Mouse (Mus musculus) stomach, postnatal 0 days (tissue): ENCODE measurements around the gene Tcerg1l.

Source experiments
- CTCF ChIP-seq: IDR thresholded peaks from 2 replicates; pipeline ENCODE4 v1.5.1; 2016; ENCODE audit warnings: antibody characterized with exemption, low read depth, mild to moderate bottlenecking, moderate library complexity
- EP300 ChIP-seq: optimal IDR thresholded peaks from 2 replicates; pipeline ENCODE3; 2016; ENCODE audit warnings: antibody characterized with exemption

- no peak for TF ChIP-seq CTCF
- no peak for TF ChIP-seq EP300
Measured at GRCm38 (mm10) chr7:138178617-138179016, 218.9 kb downstream of the Tcerg1l start.
